In genomic region chr6:145992526-145992925, GRCm38 (mm10) we compare ENCODE assay signal across 16 mouse cellular contexts.
DNase-seq lines count a peak whose midpoint lies in the region; ATAC-seq and TF ChIP-seq lines count a peak whose summit lies in the region.
"Had no signal": no experiment of that assay in that cellular context is flagged by ENCODE, and none has a peak within 500 bp of the region (broad histone marks: within the 10 kb centered on the region; RNA-seq: fewer than 3 reads in every experiment).

No protein-coding gene starts in this region.

- H3K4me2 ChIP-seq in kidney, embryonic 16.5 days (replicated peaks; ENCODE audit: low read depth, low read length): no peak overlapping the region
- no peak overlapping the region for H3K4me2 ChIP-seq in kidney, embryonic 14.5 days (replicated peaks; ENCODE audit: low read depth, low read length)
- H3K4me2 ChIP-seq in stomach, embryonic 14.5 days (replicated peaks; ENCODE audit: low read depth, low read length): no peak overlapping the region
- no peak overlapping the region for H3K4me2 ChIP-seq in stomach, postnatal 0 days (replicated peaks; ENCODE audit: low read depth)
- H3K4me2 ChIP-seq: limb, embryonic 12.5 days; liver, embryonic 15.5 days had no signal

- no peak for TF ChIP-seq EP300 in stomach, postnatal 0 days (optimal IDR thresholded peaks at IDR 0.05)

- no peaks in the 10 kb centered on the region for H3K9me3 ChIP-seq in kidney, embryonic 16.5 days (ENCODE audit: low read length)
- H3K9me3 ChIP-seq in kidney, embryonic 14.5 days (ENCODE audit: control insufficient read depth, low read length): no peaks in the 10 kb centered on the region
- no peaks in the 10 kb centered on the region for H3K9me3 ChIP-seq in stomach, embryonic 14.5 days (ENCODE audit: control insufficient read depth, low read depth, low read length)
- H3K9me3 ChIP-seq in stomach, postnatal 0 days (ENCODE audit: control insufficient read depth, low read length): no peaks in the 10 kb centered on the region
- H3K9me3 ChIP-seq in midbrain, embryonic 10.5 days (replicated peaks): no peaks in the 10 kb centered on the region
- H3K9me3 ChIP-seq: limb, embryonic 12.5 days; liver, embryonic 15.5 days had no signal

- peaks cover 14% of the 10 kb centered on the region for H3K4me1 ChIP-seq in kidney, embryonic 16.5 days (ENCODE audit: insufficient read depth, low read length)
- H3K4me1 ChIP-seq in kidney, embryonic 14.5 days (ENCODE audit: control insufficient read depth, insufficient read depth, low read length): peaks cover 3% of the 10 kb centered on the region; the same call in 1 of the 2 replicates
- peaks cover 4% of the 10 kb centered on the region; the same call in 1 of the 2 replicates for H3K4me1 ChIP-seq in stomach, embryonic 14.5 days (ENCODE audit: control insufficient read depth, insufficient read depth, low read length)
- H3K4me1 ChIP-seq in stomach, postnatal 0 days (replicated peaks; ENCODE audit: control insufficient read depth, insufficient read depth): no peaks in the 10 kb centered on the region
- H3K4me1 ChIP-seq in midbrain, embryonic 10.5 days: peaks cover 19% of the 10 kb centered on the region
- H3K4me1 ChIP-seq: limb, embryonic 12.5 days; liver, embryonic 15.5 days had no signal

- DNase-seq in stomach, postnatal 0 days (ENCODE audit: low spot score): no peak
- peak; percentile 58 for DNase-seq in lung, postnatal 36 days
- DNase-seq in testis, postnatal 14 days (ENCODE audit: low spot score): peak; percentile 50
- DNase-seq in midbrain, embryonic 10.5 days (ENCODE audit: low spot score): no peak
- DNase-seq: cerebellum, adult 11 months; cerebellum, postnatal 10 days; midbrain, embryonic 14.5 days; right cerebral cortex, postnatal 25 days; thymus, adult 2 months had no signal

- ATAC-seq in kidney, embryonic 16.5 days (ENCODE audit: low FRiP score, low TSS enrichment): no peak
- no peak for ATAC-seq in kidney, embryonic 14.5 days (ENCODE audit: low FRiP score, low TSS enrichment)
- no peak for ATAC-seq in stomach, embryonic 14.5 days (ENCODE audit: insufficient number of reproducible peaks, insufficient read depth, low FRiP score, low read depth)
- no peak for ATAC-seq in stomach, postnatal 0 days (ENCODE audit: low FRiP score, low TSS enrichment)
- no peak for ATAC-seq in monocyte, adult 5-6 weeks (replicated peaks; ENCODE audit: insufficient number of reproducible peaks, low FRiP score, low TSS enrichment, poor library complexity, severe bottlenecking)
- ATAC-seq: hindbrain, postnatal 0 days had no signal

- H3K27me3 ChIP-seq in kidney, embryonic 16.5 days (ENCODE audit: insufficient read depth, low read length): no peaks in the 10 kb centered on the region
- H3K27me3 ChIP-seq in kidney, embryonic 14.5 days (ENCODE audit: control insufficient read depth, insufficient read depth, low read length): no peaks in the 10 kb centered on the region
- no peaks in the 10 kb centered on the region for H3K27me3 ChIP-seq in stomach, embryonic 14.5 days (ENCODE audit: control insufficient read depth, insufficient read depth, low read length)
- H3K27me3 ChIP-seq in stomach, postnatal 0 days (ENCODE audit: control insufficient read depth, insufficient read depth, low read length): no peaks in the 10 kb centered on the region
- H3K27me3 ChIP-seq in midbrain, embryonic 10.5 days (ENCODE audit: low read depth, poor library complexity, severe bottlenecking): no peaks in the 10 kb centered on the region
- H3K27me3 ChIP-seq: limb, embryonic 12.5 days; liver, embryonic 15.5 days had no signal

- H3K27ac ChIP-seq in kidney, embryonic 16.5 days (ENCODE audit: low read length): peak overlapping the region; percentile 3; the same call in 1 of the 2 replicates
- H3K27ac ChIP-seq in kidney, embryonic 14.5 days (ENCODE audit: low read depth, low read length): no peak overlapping the region
- H3K27ac ChIP-seq in stomach, embryonic 14.5 days (ENCODE audit: low read length): peak overlapping the region; percentile 15; the same call in 1 of the 2 replicates
- no peak overlapping the region for H3K27ac ChIP-seq in stomach, postnatal 0 days (replicated peaks)
- no peak overlapping the region for H3K27ac ChIP-seq in midbrain, embryonic 10.5 days (replicated peaks)
- H3K27ac ChIP-seq: hindbrain, postnatal 0 days; limb, embryonic 12.5 days; liver, embryonic 15.5 days had no signal

- 55% methylated on average over 11 of the region's 11 CpGs for WGBS in kidney, embryonic 16.5 days
- 65% methylated on average over 11 of the region's 11 CpGs for WGBS in kidney, embryonic 14.5 days
- 70% methylated on average over 11 of the region's 11 CpGs for WGBS in stomach, embryonic 14.5 days
- 73% methylated on average over 11 of the region's 11 CpGs for WGBS in stomach, postnatal 0 days
- WGBS in midbrain, embryonic 10.5 days: 74% methylated on average over 11 of the region's 11 CpGs

- H3K9ac ChIP-seq in kidney, embryonic 16.5 days (replicated peaks; ENCODE audit: low read length): no peak overlapping the region
- no peak overlapping the region for H3K9ac ChIP-seq in kidney, embryonic 14.5 days (ENCODE audit: low read depth, low read length)
- H3K9ac ChIP-seq in stomach, embryonic 14.5 days (replicated peaks; ENCODE audit: low read depth, low read length): no peak overlapping the region
- no peak overlapping the region for H3K9ac ChIP-seq in stomach, postnatal 0 days (ENCODE audit: low read length)
- H3K9ac ChIP-seq: limb, embryonic 12.5 days; liver, embryonic 15.5 days had no signal

- no peak for TF ChIP-seq CTCF in stomach, postnatal 0 days (IDR thresholded peaks at IDR 0.05; ENCODE audit: low read depth)

- no peak overlapping the region for H3K4me3 ChIP-seq in kidney, embryonic 16.5 days (ENCODE audit: low read length)
- H3K4me3 ChIP-seq in kidney, embryonic 14.5 days (ENCODE audit: low read length): no peak overlapping the region
- H3K4me3 ChIP-seq in stomach, embryonic 14.5 days (ENCODE audit: low read depth, low read length): no peak overlapping the region
- H3K4me3 ChIP-seq in stomach, postnatal 0 days (ENCODE audit: low read depth, low read length): no peak overlapping the region
- H3K4me3 ChIP-seq in midbrain, embryonic 10.5 days: no peak overlapping the region
- H3K4me3 ChIP-seq: limb, embryonic 12.5 days; liver, embryonic 15.5 days had no signal

- H3K36me3 ChIP-seq in kidney, embryonic 16.5 days (ENCODE audit: insufficient read depth, low read length): no peaks in the 10 kb centered on the region
- H3K36me3 ChIP-seq in kidney, embryonic 14.5 days (ENCODE audit: control insufficient read depth, insufficient read depth, low read length): no peaks in the 10 kb centered on the region
- H3K36me3 ChIP-seq in stomach, embryonic 14.5 days (ENCODE audit: control insufficient read depth, insufficient read depth, low read length): no peaks in the 10 kb centered on the region
- H3K36me3 ChIP-seq in stomach, postnatal 0 days (ENCODE audit: control insufficient read depth, insufficient read depth, low read length): no peaks in the 10 kb centered on the region
- no peaks in the 10 kb centered on the region for H3K36me3 ChIP-seq in midbrain, embryonic 10.5 days
- H3K36me3 ChIP-seq: limb, embryonic 12.5 days; liver, embryonic 15.5 days had no signal

Comparison
In these comparisons a context has a peak if more than half of its experiments do, and no peak if none do; other contexts are left out.
1. H3K27ac ChIP-seq: peak in kidney, embryonic 16.5 days (single experiment) and stomach, embryonic 14.5 days (single experiment); none in kidney, embryonic 14.5 days (single experiment), stomach, postnatal 0 days (single experiment) and midbrain, embryonic 10.5 days (single experiment).
2. DNase-seq: peak in lung, postnatal 36 days (single experiment) and testis, postnatal 14 days (single experiment); none in stomach, postnatal 0 days (single experiment) and midbrain, embryonic 10.5 days (single experiment).